Mouse (Mus musculus): Measurements from ENCODE around the gene Rnf128. TPM values are rescaled to one million over a fixed set of nuclear protein-coding genes. Genes with fewer than 3 reads are reported as not detected.
"Not testable (repeated sequence)": the region's sequence is repeated elsewhere in the genome, so short reads cannot be mapped to it uniquely, and the experiment has no call there.

Gene Rnf128
- polyA plus RNA-seq, 1 experiment from 2014 or later = 57.4 TPM

GRCm38 (mm10) chrX:139552090-139552489 lies 11.0 kb upstream of the Rnf128 start:
- ATAC-seq (ENCODE audit: insufficient read depth) = no peak
- 56% methylated on average over 2 of the region's 2 CpGs for WGBS (ENCODE audit: insufficient replicate concordance)

DNA sequence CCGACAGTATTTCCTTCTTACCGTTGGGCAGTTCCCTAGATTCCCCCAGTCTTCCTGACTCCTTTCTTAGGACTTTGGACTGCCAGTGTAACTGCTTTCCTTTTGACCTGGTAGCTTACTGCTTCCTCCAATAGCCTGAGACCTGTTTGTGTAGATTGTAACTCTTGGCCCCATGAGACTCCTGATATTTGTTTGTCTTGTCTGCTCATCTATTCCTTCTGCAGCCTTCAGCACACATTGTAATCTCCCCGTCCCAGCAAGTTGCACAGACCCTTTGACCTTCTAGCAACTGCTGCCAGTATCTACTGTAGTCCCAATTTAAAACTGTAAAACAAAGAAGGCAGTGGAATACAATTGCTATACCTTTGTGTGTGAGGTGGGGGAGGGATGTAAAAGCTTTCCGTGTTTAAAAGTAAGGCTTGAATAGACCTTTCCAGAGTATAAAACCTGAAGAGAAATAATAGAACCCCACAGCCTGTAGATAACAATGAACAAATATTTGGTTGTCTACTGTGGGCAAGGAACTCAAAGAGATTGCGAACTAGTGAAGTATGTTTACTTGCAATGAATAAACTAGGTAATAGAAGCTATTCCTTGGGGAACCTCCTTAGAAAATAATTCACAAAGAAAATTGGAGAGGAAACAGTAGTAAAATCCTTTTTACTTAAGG lies 726 bp upstream of the Rnf128 start:
- Histone ChIP-seq H3K36me3 (replicated peaks) (no peaks in the 10 kb centered on the region), H3K4me3 (replicated peaks) (no peak overlapping the region), H3K4me2 (peak overlapping the region; percentile 30), H3K27me3 (no peaks in the 10 kb centered on the region), H3K9me3 (replicated peaks) (no peaks in the 10 kb centered on the region), H3K9ac (no peak overlapping the region), H3K27ac (replicated peaks) (no peak overlapping the region), H3K4me1 (replicated peaks) (no peaks in the 10 kb centered on the region)
- peak; percentile 74 for ATAC-seq (ENCODE audit: insufficient read depth)
- WGBS (ENCODE audit: insufficient replicate concordance) = 47% methylated on average over 5 of the region's 5 CpGs

More at GRCm38 (mm10) chrX:139552090-139552489, 11.0 kb upstream of the Rnf128 start:
- Histone ChIP-seq H3K36me3 (replicated peaks) (no peaks in the 10 kb centered on the region), H3K4me1 (replicated peaks) (no peaks in the 10 kb centered on the region), H3K9me3 (replicated peaks) (no peaks in the 10 kb centered on the region), H3K9ac (no peak overlapping the region), H3K27ac (replicated peaks) (no peak overlapping the region), H3K4me3 (replicated peaks) (no peak overlapping the region), H3K4me2 (no peak overlapping the region), H3K27me3 (no peaks in the 10 kb centered on the region)

DNA sequence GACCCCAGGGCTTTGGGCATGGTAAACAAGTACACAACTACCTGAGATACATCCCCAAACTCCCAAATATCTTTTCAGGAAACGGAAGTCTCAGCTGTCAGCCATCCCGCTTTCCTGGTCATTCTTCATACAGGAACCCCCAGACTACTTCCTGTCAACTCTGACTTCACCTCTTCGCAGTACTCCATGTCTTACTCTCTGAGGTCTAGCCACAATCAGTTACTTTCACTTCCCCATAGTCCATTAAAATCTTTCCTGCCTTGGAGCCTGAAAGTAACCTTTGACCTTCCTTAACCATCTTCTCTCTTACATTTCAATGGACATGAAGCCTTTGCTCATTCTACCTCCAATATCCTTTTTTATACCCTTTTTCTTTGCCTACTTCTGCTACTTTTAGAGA lies 6.9 kb downstream of the Rnf128 start:
- H3K27ac ChIP-seq (replicated peaks) = no peak overlapping the region
- H3K9ac ChIP-seq = no peak overlapping the region
- H3K36me3 ChIP-seq (replicated peaks) = no peaks in the 10 kb centered on the region
- H3K4me2 ChIP-seq = no peak overlapping the region
- no peak overlapping the region for H3K4me3 ChIP-seq (replicated peaks)
- ATAC-seq (ENCODE audit: insufficient read depth) = no peak
- H3K9me3 ChIP-seq (replicated peaks) = no peaks in the 10 kb centered on the region
- H3K27me3 ChIP-seq = no peaks in the 10 kb centered on the region
- 70% methylated on average over 3 of the region's 3 CpGs for WGBS (ENCODE audit: insufficient replicate concordance)
- no peaks in the 10 kb centered on the region for H3K4me1 ChIP-seq (replicated peaks)

DNA sequence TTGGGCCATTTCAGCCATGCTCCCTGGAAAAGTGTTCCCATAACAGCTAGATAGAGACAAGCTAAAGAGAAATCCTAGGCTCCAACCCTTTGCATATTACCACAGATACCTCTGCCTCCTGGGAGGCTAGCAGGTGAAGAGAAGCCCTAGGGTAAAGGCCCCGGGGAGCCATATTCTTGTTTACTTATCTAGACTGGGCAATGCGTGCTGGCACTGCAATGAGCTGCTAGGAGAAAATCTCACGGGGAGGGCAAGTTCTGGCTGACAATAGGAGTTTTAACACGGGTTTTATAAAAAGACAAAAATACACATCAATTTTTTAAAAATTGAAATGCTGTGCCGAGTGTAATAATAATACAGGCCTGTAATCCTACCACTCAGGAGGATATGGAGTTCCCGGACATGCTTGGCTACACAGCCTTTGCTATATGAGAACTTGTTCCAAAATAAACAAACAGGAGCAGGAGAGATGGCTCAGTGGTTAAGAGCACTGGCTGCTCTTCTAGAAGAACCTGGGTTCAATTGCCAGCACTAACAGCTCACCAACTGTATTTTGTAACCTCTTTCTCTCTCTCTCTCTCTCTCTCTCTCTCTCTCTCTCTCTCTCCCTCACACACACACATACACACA lies 15.6 kb downstream of the Rnf128 start:
- H3K27me3 ChIP-seq = no peaks in the 10 kb centered on the region
- H3K4me3 ChIP-seq (replicated peaks) = no peak overlapping the region
- WGBS (ENCODE audit: insufficient replicate concordance) = 58% methylated on average over 6 of the region's 6 CpGs
- no peaks in the 10 kb centered on the region for H3K36me3 ChIP-seq (replicated peaks)
- H3K9ac ChIP-seq = no peak overlapping the region
- no peak overlapping the region for H3K4me2 ChIP-seq
- no peak overlapping the region for H3K27ac ChIP-seq (replicated peaks)
- no peaks in the 10 kb centered on the region for H3K4me1 ChIP-seq (replicated peaks)
- no peak for ATAC-seq (ENCODE audit: insufficient read depth)
- H3K9me3 ChIP-seq (replicated peaks) = no peaks in the 10 kb centered on the region

GRCm38 (mm10) chrX:139583616-139584015 lies 20.5 kb downstream of the Rnf128 start:
- Histone ChIP-seq H3K4me1 (replicated peaks) (no peaks in the 10 kb centered on the region), H3K9ac (no peak overlapping the region), H3K27ac (replicated peaks) (no peak overlapping the region), H3K9me3 (replicated peaks) (no peaks in the 10 kb centered on the region), H3K36me3 (replicated peaks) (no peaks in the 10 kb centered on the region), H3K4me3 (replicated peaks) (no peak overlapping the region), H3K27me3 (no peaks in the 10 kb centered on the region), H3K4me2 (no peak overlapping the region)
- ATAC-seq (ENCODE audit: insufficient read depth) = no peak
- 31% methylated on average over 4 of the region's 4 CpGs for WGBS (ENCODE audit: insufficient replicate concordance)

GRCm38 (mm10) chrX:139586676-139587075 lies 23.6 kb downstream of the Rnf128 start:
- H3K9me3 ChIP-seq (replicated peaks); H3K4me3 ChIP-seq (replicated peaks); H3K4me1 ChIP-seq (replicated peaks); H3K27ac ChIP-seq (replicated peaks); ATAC-seq (ENCODE audit: insufficient read depth); H3K36me3 ChIP-seq (replicated peaks); H3K27me3 ChIP-seq; H3K9ac ChIP-seq; H3K4me2 ChIP-seq: not testable (repeated sequence)
- 49% methylated on average over 2 of the region's 2 CpGs for WGBS (ENCODE audit: insufficient replicate concordance)

GRCm38 (mm10) chrX:139596404-139596803 lies 33.3 kb downstream of the Rnf128 start:
- Histone ChIP-seq H3K27me3 (no peaks in the 10 kb centered on the region), H3K36me3 (replicated peaks) (no peaks in the 10 kb centered on the region), H3K9ac (no peak overlapping the region), H3K4me1 (replicated peaks) (no peaks in the 10 kb centered on the region), H3K27ac (replicated peaks) (no peak overlapping the region), H3K4me2 (no peak overlapping the region), H3K9me3 (replicated peaks) (no peaks in the 10 kb centered on the region), H3K4me3 (replicated peaks) (no peak overlapping the region)
- peak; percentile 62 for ATAC-seq (ENCODE audit: insufficient read depth)
- 52% methylated on average over 6 of the region's 6 CpGs for WGBS (ENCODE audit: insufficient replicate concordance)

- no peaks in the 10 kb centered on the region for H3K9me3 ChIP-seq (replicated peaks)
- peak; percentile 94 for ATAC-seq (ENCODE audit: insufficient read depth)
- H3K4me2 ChIP-seq = peak overlapping the region; percentile 83
- H3K4me1 ChIP-seq (replicated peaks) = no peaks in the 10 kb centered on the region; the same call in 1 of the 2 replicates
- H3K4me3 ChIP-seq (replicated peaks) = peak overlapping the region; percentile 67
- H3K36me3 ChIP-seq (replicated peaks) = no peaks in the 10 kb centered on the region
- 0 out of 2 replicates have a peak, but pooled peaks cover 6% of the 10 kb centered on the region for H3K27me3 ChIP-seq
- peak overlapping the region; percentile 68 for H3K27ac ChIP-seq (replicated peaks)
- 10% methylated on average over 44 of the region's 44 CpGs for WGBS (ENCODE audit: insufficient replicate concordance)
- H3K9ac ChIP-seq = peak overlapping the region; percentile 61
Measured at GRCm38 (mm10) chrX:139610033-139610764, 47.1 kb downstream of the Rnf128 start.

GRCm38 (mm10) chrX:139610765-139611300 lies 47.7 kb downstream of the Rnf128 start:
- Histone ChIP-seq H3K9me3 (replicated peaks) (no peaks in the 10 kb centered on the region), H3K4me1 (replicated peaks) (no peaks in the 10 kb centered on the region; the same call in 1 of the 2 replicates), H3K4me3 (replicated peaks) (peak overlapping the region; percentile 67), H3K9ac (peak overlapping the region; percentile 61), H3K27ac (replicated peaks) (no peak overlapping the region), H3K36me3 (replicated peaks) (no peaks in the 10 kb centered on the region), H3K27me3 (0 out of 2 replicates have a peak, but pooled peaks cover 6% of the 10 kb centered on the region), H3K4me2 (peak overlapping the region; percentile 83)
- ATAC-seq (ENCODE audit: insufficient read depth) = peak; percentile 68
- 16% methylated on average over 54 of the region's 54 CpGs for WGBS (ENCODE audit: insufficient replicate concordance)

GRCm38 (mm10) chrX:139614761-139615160 lies 51.6 kb downstream of the Rnf128 start:
- no peak overlapping the region for H3K4me2 ChIP-seq
- no peak overlapping the region for H3K4me3 ChIP-seq (replicated peaks)
- H3K9me3 ChIP-seq (replicated peaks) = no peaks in the 10 kb centered on the region
- H3K4me1 ChIP-seq (replicated peaks) = no peaks in the 10 kb centered on the region; the same call in 1 of the 2 replicates
- no peak overlapping the region for H3K27ac ChIP-seq (replicated peaks)
- H3K36me3 ChIP-seq (replicated peaks) = no peaks in the 10 kb centered on the region
- H3K27me3 ChIP-seq = 0 out of 2 replicates have a peak, but pooled peaks cover 6% of the 10 kb centered on the region
- H3K9ac ChIP-seq = no peak overlapping the region
- ATAC-seq (ENCODE audit: insufficient read depth) = no peak
- WGBS (ENCODE audit: insufficient replicate concordance) = 55% methylated on average over 2 of the region's 2 CpGs

DNA sequence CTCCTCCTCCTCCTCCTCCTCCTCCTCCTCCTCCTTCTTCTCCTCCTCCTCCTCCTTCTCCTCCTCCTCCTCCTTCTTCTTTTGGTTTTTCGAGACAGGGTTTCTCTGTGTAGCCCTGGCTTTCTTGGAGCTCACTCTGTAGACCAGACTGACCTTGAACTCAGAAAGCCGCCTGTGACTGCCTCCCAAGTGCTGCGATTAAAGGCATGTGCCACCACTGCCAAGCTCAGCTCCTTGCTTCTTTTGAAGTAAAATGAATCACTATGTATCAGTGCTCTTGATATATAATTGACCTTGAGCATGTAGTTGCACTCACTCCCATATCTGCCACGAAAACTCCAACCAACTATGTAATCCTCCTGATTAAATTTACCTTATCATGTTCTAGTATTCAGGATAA lies 59.0 kb downstream of the Rnf128 start:
- Histone ChIP-seq H3K27ac (replicated peaks) (no peak overlapping the region), H3K4me1 (replicated peaks) (no peaks in the 10 kb centered on the region), H3K36me3 (replicated peaks) (no peaks in the 10 kb centered on the region), H3K27me3 (no peaks in the 10 kb centered on the region), H3K9ac (no peak overlapping the region), H3K4me3 (replicated peaks) (no peak overlapping the region), H3K4me2 (no peak overlapping the region), H3K9me3 (replicated peaks) (no peaks in the 10 kb centered on the region)
- WGBS (ENCODE audit: insufficient replicate concordance) = 66% methylated on average over 3 of the region's 4 CpGs
- ATAC-seq (ENCODE audit: insufficient read depth) = no peak

Measured in liver, embryonic 15.5 days (tissue).